Mouse (Mus musculus): ENCODE measurements around the gene Slc24a3. TPM values are rescaled to one million over a fixed set of nuclear protein-coding genes. Genes with fewer than 3 reads are reported as not detected.

The Slc24a3 gene
- polyA plus RNA-seq, 1 experiment from 2014 or later = 2.1 TPM

GRCm38 (mm10) chr2:145246384-145246783 lies 78.8 kb downstream of the Slc24a3 start:
- no peak overlapping the region for H3K27ac ChIP-seq (ENCODE audit: low read depth, low read length)
- H3K9ac ChIP-seq (ENCODE audit: low read depth, low read length) = no peak overlapping the region
- no peaks in the 10 kb centered on the region for H3K36me3 ChIP-seq (ENCODE audit: control insufficient read depth, insufficient read depth, low read length)
- no peak for ATAC-seq (replicated peaks; ENCODE audit: low FRiP score)
- no peaks in the 10 kb centered on the region for H3K27me3 ChIP-seq (replicated peaks; ENCODE audit: control insufficient read depth, insufficient read depth, low read length)
- no peak overlapping the region for H3K4me2 ChIP-seq
- no peak overlapping the region for H3K4me3 ChIP-seq (ENCODE audit: low read depth, low read length)
- DNase-seq (ENCODE audit: low spot score) = no peak
- H3K9me3 ChIP-seq (ENCODE audit: control insufficient read depth, low read length) = no peaks in the 10 kb centered on the region
- no peaks in the 10 kb centered on the region for H3K4me1 ChIP-seq (replicated peaks; ENCODE audit: control insufficient read depth, insufficient read depth, low read length)
- 69% methylated on average over 4 of the region's 4 CpGs for WGBS

GRCm38 (mm10) chr2:145248185-145248584 lies 80.6 kb downstream of the Slc24a3 start:
- Histone ChIP-seq H3K4me3 (ENCODE audit: low read depth, low read length) (no peak overlapping the region), H3K4me2 (no peak overlapping the region), H3K9me3 (ENCODE audit: control insufficient read depth, low read length) (no peaks in the 10 kb centered on the region), H3K27ac (ENCODE audit: low read depth, low read length) (no peak overlapping the region), H3K36me3 (ENCODE audit: control insufficient read depth, insufficient read depth, low read length) (no peaks in the 10 kb centered on the region), H3K4me1 (replicated peaks; ENCODE audit: control insufficient read depth, insufficient read depth, low read length) (no peaks in the 10 kb centered on the region), H3K27me3 (replicated peaks; ENCODE audit: control insufficient read depth, insufficient read depth, low read length) (no peaks in the 10 kb centered on the region), H3K9ac (ENCODE audit: low read depth, low read length) (no peak overlapping the region)
- 85% methylated on average over 3 of the region's 3 CpGs for WGBS
- DNase-seq (ENCODE audit: low spot score) (no peak), ATAC-seq (replicated peaks; ENCODE audit: low FRiP score) (no peak)

- no peaks in the 10 kb centered on the region for H3K36me3 ChIP-seq (ENCODE audit: control insufficient read depth, insufficient read depth, low read length)
- no peak overlapping the region for H3K4me3 ChIP-seq (ENCODE audit: low read depth, low read length)
- no peak overlapping the region for H3K4me2 ChIP-seq
- no peaks in the 10 kb centered on the region for H3K9me3 ChIP-seq (ENCODE audit: control insufficient read depth, low read length)
- no peak overlapping the region for H3K27ac ChIP-seq (ENCODE audit: low read depth, low read length)
- no peak overlapping the region for H3K9ac ChIP-seq (ENCODE audit: low read depth, low read length)
- DNase-seq (ENCODE audit: low spot score) (no peak), ATAC-seq (replicated peaks; ENCODE audit: low FRiP score) (no peak)
- WGBS = 67% methylated on average over 3 of the region's 3 CpGs
- H3K27me3 ChIP-seq (replicated peaks; ENCODE audit: control insufficient read depth, insufficient read depth, low read length) = no peaks in the 10 kb centered on the region
- no peaks in the 10 kb centered on the region for H3K4me1 ChIP-seq (replicated peaks; ENCODE audit: control insufficient read depth, insufficient read depth, low read length)
These were observed 89.8 kb downstream of the Slc24a3 start for GRCm38 (mm10) chr2:145257332-145257731.

GRCm38 (mm10) chr2:145257855-145258254 lies 90.3 kb downstream of the Slc24a3 start:
- Histone ChIP-seq H3K27ac (ENCODE audit: low read depth, low read length) (no peak overlapping the region), H3K36me3 (ENCODE audit: control insufficient read depth, insufficient read depth, low read length) (no peaks in the 10 kb centered on the region), H3K4me1 (replicated peaks; ENCODE audit: control insufficient read depth, insufficient read depth, low read length) (no peaks in the 10 kb centered on the region), H3K4me3 (ENCODE audit: low read depth, low read length) (no peak overlapping the region), H3K4me2 (no peak overlapping the region), H3K9ac (ENCODE audit: low read depth, low read length) (no peak overlapping the region), H3K9me3 (ENCODE audit: control insufficient read depth, low read length) (no peaks in the 10 kb centered on the region), H3K27me3 (replicated peaks; ENCODE audit: control insufficient read depth, insufficient read depth, low read length) (no peaks in the 10 kb centered on the region)
- DNase-seq (ENCODE audit: low spot score) (no peak), ATAC-seq (replicated peaks; ENCODE audit: low FRiP score) (no peak)
- WGBS = 86% methylated on average over 2 of the region's 2 CpGs

- Histone ChIP-seq H3K9ac (ENCODE audit: low read depth, low read length) (no peak overlapping the region), H3K4me3 (ENCODE audit: low read depth, low read length) (no peak overlapping the region), H3K36me3 (ENCODE audit: control insufficient read depth, insufficient read depth, low read length) (no peaks in the 10 kb centered on the region), H3K9me3 (ENCODE audit: control insufficient read depth, low read length) (no peaks in the 10 kb centered on the region), H3K4me1 (replicated peaks; ENCODE audit: control insufficient read depth, insufficient read depth, low read length) (no peaks in the 10 kb centered on the region), H3K27ac (ENCODE audit: low read depth, low read length) (no peak overlapping the region), H3K4me2 (no peak overlapping the region), H3K27me3 (replicated peaks; ENCODE audit: control insufficient read depth, insufficient read depth, low read length) (no peaks in the 10 kb centered on the region)
- no peak for ATAC-seq (replicated peaks; ENCODE audit: low FRiP score)
- DNase-seq (ENCODE audit: low spot score) = no peak
- 63% methylated on average over 1 of the region's 1 CpGs for WGBS
These were observed 93.0 kb downstream of the Slc24a3 start for GRCm38 (mm10) chr2:145260574-145260973.

- no peak for ATAC-seq (replicated peaks; ENCODE audit: low FRiP score)
- DNase-seq (ENCODE audit: low spot score) = no peak
These were observed 94.6 kb downstream of the Slc24a3 start for GRCm38 (mm10) chr2:145262153-145262552.

GRCm38 (mm10) chr2:145266723-145267122 lies 99.2 kb downstream of the Slc24a3 start:
- Histone ChIP-seq H3K9me3 (ENCODE audit: control insufficient read depth, low read length) (no peaks in the 10 kb centered on the region), H3K4me3 (ENCODE audit: low read depth, low read length) (no peak overlapping the region), H3K36me3 (ENCODE audit: control insufficient read depth, insufficient read depth, low read length) (no peaks in the 10 kb centered on the region), H3K9ac (ENCODE audit: low read depth, low read length) (no peak overlapping the region), H3K4me1 (replicated peaks; ENCODE audit: control insufficient read depth, insufficient read depth, low read length) (no peaks in the 10 kb centered on the region), H3K4me2 (no peak overlapping the region), H3K27me3 (replicated peaks; ENCODE audit: control insufficient read depth, insufficient read depth, low read length) (no peaks in the 10 kb centered on the region), H3K27ac (ENCODE audit: low read depth, low read length) (no peak overlapping the region)
- ATAC-seq (replicated peaks; ENCODE audit: low FRiP score) (no peak), DNase-seq (ENCODE audit: low spot score) (no peak)
- 67% methylated on average over 1 of the region's 1 CpGs for WGBS

More at GRCm38 (mm10) chr2:145262153-145262552, 94.6 kb downstream of the Slc24a3 start:
- H3K4me2 ChIP-seq = no peak overlapping the region
- no peak overlapping the region for H3K9ac ChIP-seq (ENCODE audit: low read depth, low read length)
- 47% methylated on average over 1 of the region's 1 CpGs for WGBS
- no peaks in the 10 kb centered on the region for H3K27me3 ChIP-seq (replicated peaks; ENCODE audit: control insufficient read depth, insufficient read depth, low read length)
- H3K4me3 ChIP-seq (ENCODE audit: low read depth, low read length) = no peak overlapping the region
- H3K4me1 ChIP-seq (replicated peaks; ENCODE audit: control insufficient read depth, insufficient read depth, low read length) = no peaks in the 10 kb centered on the region
- H3K27ac ChIP-seq (ENCODE audit: low read depth, low read length) = no peak overlapping the region
- H3K36me3 ChIP-seq (ENCODE audit: control insufficient read depth, insufficient read depth, low read length) = no peaks in the 10 kb centered on the region
- H3K9me3 ChIP-seq (ENCODE audit: control insufficient read depth, low read length) = no peaks in the 10 kb centered on the region

GRCm38 (mm10) chr2:145268971-145269370 lies 101.4 kb downstream of the Slc24a3 start:
- H3K4me2 ChIP-seq = no peak overlapping the region

GRCm38 (mm10) chr2:145269410-145269809 lies 101.9 kb downstream of the Slc24a3 start:
- no peaks in the 10 kb centered on the region for H3K9me3 ChIP-seq (ENCODE audit: control insufficient read depth, low read length)
- no peaks in the 10 kb centered on the region for H3K36me3 ChIP-seq (ENCODE audit: control insufficient read depth, insufficient read depth, low read length)
- no peak overlapping the region for H3K4me3 ChIP-seq (ENCODE audit: low read depth, low read length)
- H3K27ac ChIP-seq (ENCODE audit: low read depth, low read length) = no peak overlapping the region
- DNase-seq (ENCODE audit: low spot score) = no peak
- no peak overlapping the region for H3K9ac ChIP-seq (ENCODE audit: low read depth, low read length)
- WGBS = 71% methylated on average over 4 of the region's 4 CpGs
- no peaks in the 10 kb centered on the region for H3K27me3 ChIP-seq (replicated peaks; ENCODE audit: control insufficient read depth, insufficient read depth, low read length)
- H3K4me1 ChIP-seq (replicated peaks; ENCODE audit: control insufficient read depth, insufficient read depth, low read length) = no peaks in the 10 kb centered on the region
- ATAC-seq (replicated peaks; ENCODE audit: low FRiP score) = no peak
- no peak overlapping the region for H3K4me2 ChIP-seq

More at GRCm38 (mm10) chr2:145268971-145269370, 101.4 kb downstream of the Slc24a3 start:
- Histone ChIP-seq H3K27me3 (replicated peaks; ENCODE audit: control insufficient read depth, insufficient read depth, low read length) (no peaks in the 10 kb centered on the region), H3K27ac (ENCODE audit: low read depth, low read length) (no peak overlapping the region), H3K4me1 (replicated peaks; ENCODE audit: control insufficient read depth, insufficient read depth, low read length) (no peaks in the 10 kb centered on the region), H3K36me3 (ENCODE audit: control insufficient read depth, insufficient read depth, low read length) (no peaks in the 10 kb centered on the region), H3K4me3 (ENCODE audit: low read depth, low read length) (no peak overlapping the region), H3K9me3 (ENCODE audit: control insufficient read depth, low read length) (no peaks in the 10 kb centered on the region), H3K9ac (ENCODE audit: low read depth, low read length) (no peak overlapping the region)
- ATAC-seq (replicated peaks; ENCODE audit: low FRiP score) (no peak), DNase-seq (ENCODE audit: low spot score) (no peak)

Data from liver, embryonic 11.5 days (tissue).